Mouse (Mus musculus): ENCODE results near the gene Alox5. TPM values are rescaled to one million over a fixed set of nuclear protein-coding genes. Genes with fewer than 3 reads are reported as not detected.

The Alox5 gene
- total RNA-seq, 1 experiment from 2014 or later: 6.3 TPM

DNA sequence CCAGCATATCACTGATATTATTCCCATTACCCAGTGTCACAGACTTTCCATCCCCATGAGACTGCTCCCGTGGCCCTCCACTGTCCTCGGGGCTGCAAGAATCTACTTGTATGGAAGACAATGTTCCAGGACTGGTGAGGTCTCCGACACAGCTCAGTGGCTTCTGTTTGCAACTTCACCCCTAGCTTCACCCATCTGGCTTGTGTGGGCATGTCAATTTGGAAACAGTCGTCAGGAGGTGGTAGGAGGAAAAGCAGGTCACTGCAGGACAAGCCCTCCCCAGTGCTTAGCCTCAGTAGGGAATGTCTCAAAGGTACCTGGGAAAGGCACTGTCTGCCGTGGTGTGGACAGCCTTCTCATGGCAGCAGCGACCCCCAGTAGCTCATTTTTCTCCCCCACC, 41.3 kb downstream of the Alox5 start:
- no peak for ATAC-seq (replicated peaks; ENCODE audit: low read depth, poor library complexity, severe bottlenecking)

DNA sequence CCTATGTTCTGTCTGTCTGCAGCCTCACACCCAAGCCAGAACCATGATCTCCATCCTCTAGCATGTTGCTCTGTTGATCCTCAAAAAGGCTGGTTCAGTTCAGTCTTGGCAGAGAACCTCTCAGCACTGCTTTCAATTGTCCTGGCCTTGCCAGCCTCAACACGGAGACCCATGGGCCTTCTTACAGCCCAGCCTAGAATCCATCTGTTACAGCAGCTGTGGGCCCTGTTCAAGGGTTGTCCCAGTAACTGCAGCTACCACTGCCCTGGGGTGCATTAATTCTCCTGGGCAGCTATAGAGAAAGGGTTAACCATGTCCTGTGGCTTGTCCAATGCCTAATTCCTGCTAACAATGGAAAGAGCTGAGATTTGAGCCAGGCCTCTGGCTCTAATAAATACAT, 42.5 kb downstream of the Alox5 start:
- no peak for ATAC-seq (replicated peaks; ENCODE audit: low read depth, poor library complexity, severe bottlenecking)

DNA sequence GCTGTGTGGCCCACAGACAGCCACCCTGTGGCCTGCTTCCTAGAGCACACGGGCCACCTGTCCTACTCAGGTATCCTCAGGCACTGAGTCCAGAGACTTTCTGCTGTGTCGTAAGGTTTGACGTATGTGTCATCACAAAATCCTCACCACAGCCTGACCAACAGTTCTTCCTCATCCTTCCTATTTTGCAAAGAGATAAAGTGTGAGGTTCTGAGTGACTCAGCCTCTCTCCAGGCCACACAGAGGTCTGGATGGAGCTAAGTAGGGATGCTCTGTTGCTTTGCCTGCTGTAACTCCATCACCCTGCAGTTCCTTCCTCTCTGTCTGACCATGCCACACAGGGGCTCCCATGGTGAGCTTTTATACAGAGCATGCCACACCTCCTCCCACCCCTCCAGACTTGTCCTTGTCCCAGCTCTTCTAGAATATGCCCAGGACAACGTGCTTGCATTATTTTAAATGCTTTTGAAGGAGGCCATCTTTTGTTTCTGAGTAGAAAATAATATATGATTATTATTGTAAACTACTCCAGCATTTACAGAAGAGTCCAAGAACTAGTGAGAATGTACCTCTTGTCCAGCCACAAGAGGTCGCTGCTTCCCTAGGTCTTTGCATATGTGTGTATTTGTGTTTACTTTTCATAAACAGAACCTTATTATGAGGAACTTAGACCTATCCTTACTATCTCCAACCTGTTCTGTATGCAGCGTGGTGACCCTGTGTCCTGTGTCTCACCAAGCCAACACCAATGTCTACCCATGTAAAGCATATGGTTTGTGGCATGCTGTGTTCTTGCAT, 43.3 kb downstream of the Alox5 start:
- ATAC-seq (replicated peaks; ENCODE audit: low read depth, poor library complexity, severe bottlenecking): peak; percentile 70

DNA sequence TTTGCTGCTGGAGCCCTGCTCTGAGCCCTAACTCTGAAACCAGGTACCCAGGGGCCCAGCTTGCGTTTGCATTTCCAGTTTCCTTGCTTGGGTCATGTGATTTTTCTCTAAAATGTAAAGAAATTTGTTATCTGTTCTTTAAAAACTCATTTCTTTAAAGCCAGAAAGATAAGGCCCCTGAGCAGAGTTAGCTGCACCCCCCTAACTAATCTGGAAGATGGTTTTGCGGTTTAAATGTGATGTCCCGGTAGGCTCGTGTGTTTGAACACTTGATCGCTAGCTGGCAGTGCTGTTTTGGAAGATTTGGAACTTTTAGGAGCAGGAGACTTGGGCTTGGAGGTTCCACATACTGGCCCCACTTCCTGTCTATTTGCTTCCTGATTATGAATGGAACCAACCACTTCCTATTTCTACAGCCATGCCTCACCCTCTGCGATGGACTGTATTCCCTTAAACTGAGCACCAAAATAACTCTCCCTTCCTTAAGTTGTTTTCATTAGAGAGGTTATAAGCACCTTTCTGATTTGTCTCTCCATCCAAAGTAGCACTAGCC, 44.9 kb downstream of the Alox5 start:
- ATAC-seq (replicated peaks; ENCODE audit: low read depth, poor library complexity, severe bottlenecking): no peak

DNA sequence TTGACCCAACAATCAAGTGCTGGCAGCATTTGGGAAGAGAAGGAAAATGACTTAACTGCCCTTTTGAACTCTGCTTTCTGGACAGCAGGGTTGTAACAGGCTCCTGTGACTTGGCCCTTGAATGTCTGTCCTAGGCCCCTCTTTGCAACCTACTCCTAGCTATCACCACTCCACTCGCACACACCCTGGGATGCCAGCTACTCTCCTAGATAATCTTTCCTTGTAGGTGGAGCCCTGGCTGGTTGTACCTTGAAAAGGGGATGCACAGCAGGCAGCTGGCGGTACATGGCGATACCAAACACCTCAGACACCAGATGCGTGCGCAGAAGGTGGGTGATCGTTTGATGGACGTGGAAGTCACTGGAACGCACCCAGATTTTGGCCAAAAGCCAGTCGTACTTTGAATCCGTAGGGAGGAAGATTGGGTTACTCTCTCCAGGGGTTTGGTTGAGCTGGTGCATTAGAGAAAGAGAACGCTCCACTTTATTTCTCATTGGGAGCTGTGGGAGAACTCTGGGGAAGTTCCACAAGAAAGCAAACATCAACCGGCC, 45.8 kb downstream of the Alox5 start:
- no peak for ATAC-seq (replicated peaks; ENCODE audit: low read depth, poor library complexity, severe bottlenecking)

DNA sequence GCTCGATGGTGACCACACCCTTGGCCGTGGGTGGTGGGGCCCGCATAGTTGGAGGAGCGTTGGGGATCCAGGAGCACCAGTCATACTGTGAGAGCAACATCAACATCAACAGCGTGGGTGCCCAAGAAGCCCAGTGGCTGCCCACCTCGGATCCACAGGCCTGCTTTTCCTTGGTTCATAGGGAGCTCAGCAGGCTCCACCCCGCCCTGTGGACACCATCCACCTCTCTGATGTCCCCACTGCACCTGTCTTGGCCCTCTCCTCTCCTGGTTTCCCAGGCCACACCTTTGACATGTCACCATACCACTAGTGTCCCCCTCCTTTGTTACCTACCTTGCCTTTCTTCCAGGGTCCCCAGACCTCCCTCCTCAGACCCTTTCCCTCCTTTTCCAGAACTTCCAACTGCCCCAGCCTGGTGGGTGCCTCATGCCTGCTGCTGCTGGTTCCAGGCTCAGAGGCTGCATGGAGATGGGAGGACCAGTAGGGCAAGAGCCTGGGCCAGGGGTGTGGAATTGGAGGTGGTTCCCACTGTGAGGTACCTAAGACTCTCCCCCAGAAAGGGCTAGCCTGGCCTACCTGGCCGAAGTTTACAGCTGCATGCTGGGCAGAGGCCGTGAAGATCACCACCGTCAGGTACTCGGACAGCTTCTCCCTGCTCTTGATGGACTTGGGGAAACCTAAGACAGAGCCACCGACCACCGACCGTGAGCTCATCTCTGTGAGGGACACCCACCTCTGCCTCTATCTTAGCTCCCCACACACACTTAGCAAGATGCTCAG, 48.2 kb downstream of the Alox5 start:
- ATAC-seq (replicated peaks; ENCODE audit: low read depth, poor library complexity, severe bottlenecking): no peak

DNA sequence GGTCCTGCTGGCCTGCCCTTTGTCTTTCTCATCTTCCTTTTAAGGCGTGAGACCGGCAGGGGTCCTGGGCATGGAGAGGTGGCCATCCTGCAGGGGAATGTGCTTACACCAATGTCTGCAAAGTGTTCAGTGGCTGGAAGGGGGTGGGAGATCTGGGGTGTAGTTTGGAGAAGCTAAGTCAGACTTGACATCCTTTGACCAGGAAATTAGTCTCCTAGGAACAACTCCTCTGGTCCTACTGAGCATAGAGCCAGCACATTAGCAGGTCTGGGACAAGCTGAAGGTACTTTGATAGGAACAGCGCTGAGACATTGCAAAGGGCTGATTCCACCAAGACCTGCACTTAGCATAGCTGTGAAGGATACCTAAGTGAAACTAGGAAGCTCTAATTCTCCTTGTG, 49.3 kb downstream of the Alox5 start:
- no peak for ATAC-seq (replicated peaks; ENCODE audit: low read depth, poor library complexity, severe bottlenecking)

DNA sequence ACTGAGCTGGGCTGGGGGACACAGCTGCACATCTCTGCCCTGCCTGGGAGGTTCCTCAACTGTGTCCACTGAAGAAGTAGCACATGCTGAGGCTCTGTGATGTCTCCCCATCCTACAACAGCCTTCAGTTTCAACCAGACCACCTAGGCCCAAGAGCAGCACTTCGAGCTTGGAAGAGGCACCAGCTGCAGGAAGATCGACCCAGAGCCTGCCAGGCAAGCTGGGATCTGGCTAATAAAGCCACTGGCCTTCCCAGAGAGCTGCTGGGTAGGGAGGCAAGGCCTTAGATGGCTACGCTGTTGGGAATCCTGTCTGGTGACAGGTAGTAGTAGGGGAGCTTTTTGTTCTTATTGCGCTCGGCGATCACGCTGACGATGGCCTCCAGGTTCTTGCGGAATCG, 50.5 kb downstream of the Alox5 start:
- ATAC-seq (replicated peaks; ENCODE audit: low read depth, poor library complexity, severe bottlenecking): no peak

DNA sequence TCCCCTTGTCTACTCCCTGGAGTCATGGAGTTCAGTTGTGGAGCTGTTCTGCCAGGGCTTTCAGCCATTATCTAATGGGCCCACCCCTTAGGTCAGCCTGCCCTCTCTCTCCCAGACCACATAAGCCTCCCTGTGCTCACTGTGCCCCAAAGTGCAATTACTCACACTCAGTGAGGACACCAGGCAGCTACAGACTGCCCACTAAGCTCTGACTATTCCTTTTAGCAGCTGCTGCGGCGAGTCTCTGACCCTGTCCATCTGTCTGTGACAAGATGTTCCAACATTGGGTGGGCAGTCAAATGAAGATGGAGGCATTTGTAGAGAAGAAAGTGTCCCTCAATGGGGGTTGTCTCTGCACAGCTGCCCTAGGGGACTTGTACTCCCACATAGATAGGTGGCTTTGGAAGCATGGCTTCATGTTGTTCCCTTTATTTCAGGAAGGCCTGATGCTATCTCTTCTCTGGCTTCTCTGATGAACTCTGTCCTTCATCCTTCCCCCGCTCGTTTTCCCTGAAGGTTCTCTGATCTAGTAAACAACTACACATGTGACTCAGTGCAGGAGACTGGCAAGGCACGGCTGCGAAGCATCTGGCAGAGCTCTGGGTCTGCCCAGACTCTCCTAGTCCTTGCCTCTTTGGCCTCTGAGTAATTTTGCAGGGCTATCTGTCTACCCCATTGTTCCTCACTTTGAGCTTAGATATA, 52.9 kb downstream of the Alox5 start:
- no peak for ATAC-seq (replicated peaks; ENCODE audit: low read depth, poor library complexity, severe bottlenecking)

DNA sequence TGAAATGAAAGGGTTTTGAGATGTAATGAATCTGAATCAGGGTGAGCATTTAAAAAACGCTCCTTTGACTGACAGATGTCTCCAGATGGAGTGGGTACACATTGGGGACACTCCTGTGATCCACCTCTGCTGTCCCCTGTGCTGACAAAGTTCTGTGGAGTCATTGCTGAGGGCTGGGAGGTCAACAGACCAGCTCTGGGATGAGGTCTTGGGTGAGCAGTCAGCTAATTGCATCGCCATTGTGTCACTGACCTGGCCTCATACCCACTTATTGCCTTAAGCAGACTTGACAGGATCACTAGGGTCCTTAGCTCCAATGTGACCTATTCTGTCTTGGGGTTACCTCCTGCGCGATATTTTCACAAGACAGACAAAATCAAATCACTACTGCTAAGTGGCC, 53.8 kb downstream of the Alox5 start:
- no peak for ATAC-seq (replicated peaks; ENCODE audit: low read depth, poor library complexity, severe bottlenecking)

DNA sequence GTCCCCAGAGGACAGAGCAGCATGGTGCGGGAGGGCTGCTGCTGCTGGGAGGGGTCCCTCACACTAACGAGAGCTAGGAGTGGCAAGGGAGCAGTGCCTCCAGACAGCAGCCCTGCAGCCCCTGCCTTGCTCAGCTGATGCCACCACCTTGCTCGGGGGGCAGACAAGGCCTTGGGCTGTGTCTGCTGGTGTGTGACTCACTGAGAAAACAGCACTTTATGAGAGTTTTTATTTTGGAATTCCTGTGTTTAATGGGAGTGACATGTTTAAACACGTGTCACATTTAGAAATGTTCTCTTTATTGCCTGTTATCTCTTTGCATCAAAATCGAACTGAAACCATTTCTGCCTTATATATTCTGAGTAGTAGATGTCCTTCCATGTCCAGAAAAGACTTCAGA, 54.3 kb downstream of the Alox5 start:
- ATAC-seq (replicated peaks; ENCODE audit: low read depth, poor library complexity, severe bottlenecking): no peak

DNA sequence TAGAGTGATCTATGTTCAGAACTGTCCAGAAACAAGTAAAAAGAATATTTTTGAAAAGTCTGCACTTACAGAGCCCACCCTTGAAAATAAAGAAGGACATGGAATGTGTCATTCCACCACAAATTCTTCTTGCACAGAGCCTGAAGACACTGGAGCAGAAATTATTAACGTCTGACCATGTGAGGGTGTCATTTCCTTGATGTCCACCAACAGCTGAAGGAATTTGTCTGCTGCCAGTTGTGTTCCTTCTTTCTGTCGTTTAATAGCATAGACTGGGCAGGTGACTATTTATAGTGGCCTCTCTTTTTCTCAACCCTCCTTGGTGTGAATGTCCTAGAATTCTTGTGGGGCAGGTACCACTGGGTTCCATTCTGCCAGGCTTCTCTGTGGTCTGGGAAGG, 54.8 kb downstream of the Alox5 start:
- no peak for ATAC-seq (replicated peaks; ENCODE audit: low read depth, poor library complexity, severe bottlenecking)

DNA sequence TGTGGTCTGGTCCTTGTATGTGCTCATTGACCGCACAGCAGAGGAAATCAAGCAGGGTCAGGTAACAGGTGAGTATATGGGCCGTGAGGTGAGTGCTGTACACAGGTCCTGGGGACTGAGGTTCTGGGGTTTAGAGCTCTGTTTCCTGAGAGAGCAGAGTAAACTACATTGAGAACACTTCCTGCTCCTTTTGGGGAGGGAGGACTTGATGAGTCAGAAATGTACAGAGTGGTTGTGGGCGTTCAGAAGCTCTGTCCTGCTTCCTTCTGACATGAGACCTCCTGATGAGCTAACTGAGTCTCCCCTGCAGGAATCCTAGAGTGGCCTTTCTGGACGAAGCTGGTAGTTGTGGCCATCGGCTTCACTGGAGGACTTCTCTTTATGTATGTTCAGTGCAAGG, 55.3 kb downstream of the Alox5 start:
- no peak for ATAC-seq (replicated peaks; ENCODE audit: low read depth, poor library complexity, severe bottlenecking)

DNA sequence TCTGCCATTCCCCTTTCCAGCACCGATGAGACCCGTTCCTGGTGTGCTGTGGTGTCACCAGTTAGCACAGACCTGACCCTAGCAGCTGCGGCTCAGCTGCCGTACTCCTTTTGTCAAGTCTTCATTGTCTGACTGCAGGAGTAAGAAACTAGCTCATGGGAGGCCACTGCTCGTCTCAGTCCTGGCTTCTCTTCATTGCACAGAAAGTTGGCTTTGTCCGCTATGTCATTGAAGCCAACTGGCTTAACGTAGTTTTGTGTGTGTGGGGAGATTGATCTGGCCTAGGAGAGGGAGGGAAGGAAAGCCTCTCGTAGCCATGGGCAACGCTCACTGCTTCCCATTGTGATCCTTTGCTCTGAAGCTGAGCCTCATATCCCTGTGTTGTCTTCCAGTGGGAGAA, 55.7 kb downstream of the Alox5 start:
- ATAC-seq (replicated peaks; ENCODE audit: low read depth, poor library complexity, severe bottlenecking): 0 out of 2 replicates have a peak, but pooled peaks have one; percentile 15

DNA sequence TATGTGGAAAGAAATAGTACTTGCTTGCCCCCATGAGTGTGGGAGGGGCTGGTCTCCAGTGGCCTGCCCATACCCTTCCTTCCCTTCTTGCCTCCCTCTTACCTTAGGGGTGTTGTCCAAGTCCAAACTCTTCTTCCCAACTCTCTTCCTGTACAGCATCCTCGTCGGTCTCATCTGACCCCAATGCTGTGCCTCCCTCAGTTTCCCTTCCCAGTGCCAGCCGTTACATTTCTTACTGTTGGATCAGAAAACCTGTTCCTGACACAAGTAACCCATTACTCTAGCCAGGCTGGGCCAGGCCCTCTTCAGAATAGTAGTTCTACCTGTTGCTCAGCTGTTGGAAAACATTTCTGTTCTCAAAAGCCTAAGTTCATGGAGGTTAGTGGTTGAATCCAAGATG, 58.6 kb downstream of the Alox5 start:
- ATAC-seq (replicated peaks; ENCODE audit: low read depth, poor library complexity, severe bottlenecking): no peak

DNA sequence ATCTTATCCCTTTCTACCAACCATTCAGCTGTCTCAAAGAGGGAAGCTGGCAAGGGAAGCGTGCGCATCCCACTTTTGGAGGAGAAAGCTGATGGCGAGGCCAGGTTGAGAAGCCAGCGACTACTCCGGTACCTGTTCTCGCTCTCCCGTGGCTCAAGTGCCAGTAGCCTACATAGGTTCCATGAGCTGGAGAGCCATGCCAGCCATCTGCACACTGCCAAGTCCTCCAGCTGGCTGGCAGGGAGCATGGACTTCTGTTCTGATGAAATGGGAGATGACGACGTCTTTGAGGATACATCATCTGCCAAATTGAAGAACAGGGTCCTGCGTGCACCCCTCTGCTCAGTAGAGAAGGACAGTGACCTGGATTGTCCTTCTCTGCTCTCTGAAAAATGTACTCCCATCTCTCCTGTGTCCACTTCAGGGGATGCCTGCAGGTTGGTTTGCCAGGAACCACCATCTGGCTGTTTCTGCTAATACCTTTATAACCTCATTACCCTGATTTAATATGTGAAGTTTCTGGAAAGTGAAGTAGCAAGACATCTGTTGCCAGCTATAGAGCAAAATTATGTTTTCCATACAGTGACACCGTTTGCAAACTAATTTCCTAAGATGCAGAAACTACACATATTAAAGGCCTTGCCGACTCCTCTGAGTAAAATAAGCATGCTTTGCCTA, 59.1 kb downstream of the Alox5 start:
- ATAC-seq (replicated peaks; ENCODE audit: low read depth, poor library complexity, severe bottlenecking): no peak

DNA sequence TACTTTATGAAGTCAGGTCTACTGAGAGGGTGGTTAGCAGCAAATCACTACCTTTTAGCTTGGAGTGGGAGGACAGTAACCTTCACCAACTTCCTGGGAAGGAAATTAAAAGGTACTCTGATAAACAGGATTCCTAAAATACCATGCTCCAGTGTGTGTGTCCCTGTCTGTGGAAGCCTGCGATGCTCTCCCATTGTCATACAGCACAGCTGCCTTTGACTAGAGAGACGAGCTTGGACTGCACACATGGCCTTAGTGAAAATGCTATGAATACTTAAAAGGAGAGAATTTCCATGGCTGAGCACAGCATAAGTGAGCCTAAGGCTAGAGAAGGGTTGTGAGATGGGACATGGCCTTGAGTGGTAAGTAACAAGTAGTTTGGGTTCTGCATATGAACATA, 62.8 kb downstream of the Alox5 start:
- ATAC-seq (replicated peaks; ENCODE audit: low read depth, poor library complexity, severe bottlenecking): no peak

DNA sequence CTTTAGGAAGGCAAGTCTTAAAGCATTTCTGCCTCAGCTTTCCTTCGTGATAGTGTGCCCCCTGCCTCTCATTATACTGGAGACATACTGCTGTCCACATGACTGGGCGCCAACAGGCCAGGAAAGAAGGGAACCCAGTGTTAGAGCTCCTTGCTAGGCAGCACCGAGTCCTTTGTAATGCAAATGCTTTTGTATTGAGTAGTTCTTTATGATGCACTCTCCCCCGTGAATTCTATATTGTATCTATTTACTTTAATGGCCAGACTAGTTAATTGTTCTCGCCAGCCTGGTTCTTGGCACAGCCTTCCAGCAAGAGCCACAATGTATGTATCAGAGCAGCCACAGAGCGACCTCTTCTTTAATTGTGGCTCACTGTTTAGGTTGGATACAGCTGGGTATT, 63.4 kb downstream of the Alox5 start:
- no peak for ATAC-seq (replicated peaks; ENCODE audit: low read depth, poor library complexity, severe bottlenecking)

DNA sequence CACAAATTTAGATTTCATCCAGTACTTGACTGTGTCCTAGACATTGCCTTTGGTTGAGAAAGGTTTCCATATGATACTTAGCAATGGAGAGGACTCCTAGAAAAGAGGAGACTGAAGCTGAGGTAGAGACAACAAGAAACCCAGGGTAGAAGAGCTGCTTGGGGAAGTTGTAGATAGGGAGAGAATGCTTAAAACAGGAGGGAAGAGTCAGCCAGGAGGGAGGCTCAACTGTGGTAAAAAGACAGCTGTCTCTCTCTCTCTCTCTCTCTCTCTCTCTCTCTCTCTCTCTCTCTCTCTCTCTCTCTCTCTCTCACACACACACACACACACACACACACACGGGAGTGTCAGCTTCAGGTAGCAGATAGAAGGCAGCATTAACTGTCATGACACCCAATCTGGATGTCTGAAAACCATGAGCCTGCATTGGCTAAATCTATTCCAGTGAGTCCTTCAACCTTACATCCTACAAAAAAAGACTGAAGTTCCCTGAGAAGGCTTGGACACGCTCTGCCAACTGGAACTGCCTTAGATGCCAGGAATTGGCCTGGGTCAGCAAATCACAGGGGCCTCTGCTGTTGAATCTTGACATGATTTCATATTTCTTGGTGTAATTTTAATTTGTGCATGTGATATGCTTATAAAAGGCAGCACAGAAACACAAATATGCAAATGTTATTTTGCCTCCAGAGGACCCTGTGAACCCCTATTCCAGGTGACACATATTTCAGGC, 65.9 kb downstream of the Alox5 start:
- ATAC-seq (replicated peaks; ENCODE audit: low read depth, poor library complexity, severe bottlenecking): no peak

All from common myeloid progenitor, adult 5-6 weeks (primary cell).